Mouse (Mus musculus): ENCODE data around the gene 4931406P16Rik. TPM values are rescaled to one million over a fixed set of nuclear protein-coding genes. Genes with fewer than 3 reads are reported as not detected.
"Not testable (repeated sequence)": the region's sequence is repeated elsewhere in the genome, so short reads cannot be mapped to it uniquely, and the experiment has no call there.

The 4931406P16Rik gene
- total RNA-seq (2021) = 10 to 100 TPM; 54.7 to 57.1 TPM
- long read RNA-seq, experiment 1, full-length matches to known transcripts = 4 of 7 reads
- long read RNA-seq, experiment 1, partial matches to known transcripts = 1 of 7 reads
- long read RNA-seq, experiment 1, other reads (novel, unspliced or antisense) = 2 of 7 reads
- long read RNA-seq, experiment 2, partial matches to known transcripts = 2 of 11 reads
- long read RNA-seq, experiment 2, other reads (novel, unspliced or antisense) = 8 of 11 reads

- DNase-seq (ENCODE audit: low spot score in 2 of 2) = peak; percentile 88 to 90
These were observed at the start of gene 4931406P16Rik for GRCm38 (mm10) chr7:34313443-34313875. Gene 4931406P16Rik (minus strand): TSS chr7:34313551.

GRCm38 (mm10) chr7:34355629-34356028, 42.3 kb upstream of the 4931406P16Rik start:
- DNase-seq (ENCODE audit: low spot score in 2 of 2) = no peak

GRCm38 (mm10) chr7:34351997-34352396, 38.6 kb upstream of the 4931406P16Rik start:
- DNase-seq (ENCODE audit: low spot score in 2 of 2) = no peak

- DNase-seq (ENCODE audit: low spot score in 2 of 2) = no peak
These were observed 36.8 kb upstream of the 4931406P16Rik start for GRCm38 (mm10) chr7:34350166-34350565.

- DNase-seq (ENCODE audit: low spot score in 2 of 2) = no peak
These were observed 34.7 kb upstream of the 4931406P16Rik start for GRCm38 (mm10) chr7:34348011-34348410.

GRCm38 (mm10) chr7:34347041-34347440, 33.7 kb upstream of the 4931406P16Rik start:
- no peak for DNase-seq (ENCODE audit: low spot score in 2 of 2)

- DNase-seq (ENCODE audit: low spot score in 2 of 2) = no peak
These were observed 33.2 kb upstream of the 4931406P16Rik start for GRCm38 (mm10) chr7:34346505-34346904.

GRCm38 (mm10) chr7:34342040-34342793, 28.9 kb upstream of the 4931406P16Rik start:
- DNase-seq (ENCODE audit: low spot score in 2 of 2) = peak in 1 of 2 experiments; percentile 31

- DNase-seq (ENCODE audit: low spot score in 2 of 2) = no peak
These were observed 27.5 kb upstream of the 4931406P16Rik start for GRCm38 (mm10) chr7:34340841-34341240.

- no peak for DNase-seq (ENCODE audit: low spot score in 2 of 2)
These were observed 25.8 kb upstream of the 4931406P16Rik start for GRCm38 (mm10) chr7:34339164-34339489.

GRCm38 (mm10) chr7:34338445-34339163, 25.3 kb upstream of the 4931406P16Rik start:
- no peak for DNase-seq (ENCODE audit: low spot score in 2 of 2)

GRCm38 (mm10) chr7:34337268-34337667, 23.9 kb upstream of the 4931406P16Rik start:
- no peak for DNase-seq (ENCODE audit: low spot score in 2 of 2)

- not testable (repeated sequence) for DNase-seq (ENCODE audit: low spot score in 2 of 2)
These were observed 23.2 kb upstream of the 4931406P16Rik start for GRCm38 (mm10) chr7:34336545-34336944.

- no peak for DNase-seq (ENCODE audit: low spot score in 2 of 2)
These were observed 14.1 kb upstream of the 4931406P16Rik start for GRCm38 (mm10) chr7:34327493-34327892.

- no peak for DNase-seq (ENCODE audit: low spot score in 2 of 2)
These were observed 11.5 kb upstream of the 4931406P16Rik start for GRCm38 (mm10) chr7:34324857-34325256.

GRCm38 (mm10) chr7:34324005-34324404, 10.7 kb upstream of the 4931406P16Rik start:
- no peak for DNase-seq (ENCODE audit: low spot score in 2 of 2)

- DNase-seq (ENCODE audit: low spot score in 2 of 2) = no peak
These were observed 10.0 kb upstream of the 4931406P16Rik start for GRCm38 (mm10) chr7:34323351-34323750.

GRCm38 (mm10) chr7:34321958-34322357, 8.6 kb upstream of the 4931406P16Rik start:
- no peak for DNase-seq (ENCODE audit: low spot score in 2 of 2)

GRCm38 (mm10) chr7:34321119-34321518, 7.8 kb upstream of the 4931406P16Rik start:
- no peak for DNase-seq (ENCODE audit: low spot score in 2 of 2)

GRCm38 (mm10) chr7:34319957-34320356, 6.6 kb upstream of the 4931406P16Rik start:
- DNase-seq (ENCODE audit: low spot score in 2 of 2) = no peak

- no peak for DNase-seq (ENCODE audit: low spot score in 2 of 2)
These were observed 5.8 kb upstream of the 4931406P16Rik start for GRCm38 (mm10) chr7:34319123-34319522.
